Mouse (Mus musculus) embryonic facial prominence, embryonic 12.5 days (tissue): Measurements from ENCODE around the gene Ces2h. TPM values are rescaled to one million over a fixed set of nuclear protein-coding genes. Genes with fewer than 3 reads are reported as not detected.

Source experiments
- ATAC-seq: fragments of 200-750 bp; cut with Nextera tagmentation; 2 replicates; pipeline ENCODE4 v1.8.0; 2017; ENCODE audit not compliant: insufficient number of reproducible peaks, insufficient read depth, low FRiP score, low TSS enrichment
- H3K27ac ChIP-seq: fragments of 300-500 bp; sonication (generic); 2 replicates; pipeline ENCODE4 v1.5.1; 2016; ENCODE audit warnings: mild to moderate bottlenecking
- H3K27me3 ChIP-seq: fragments of 300-500 bp; sonication (generic); 2 replicates; pipeline ENCODE4 v1.6.1; 2016; ENCODE audit warnings: mild to moderate bottlenecking, moderate library complexity
- H3K36me3 ChIP-seq: fragments of 300-500 bp; sonication (generic); 2 replicates; pipeline ENCODE4 v1.6.1; 2016; ENCODE audit warnings: mild to moderate bottlenecking
- H3K4me1 ChIP-seq: fragments of 300-500 bp; sonication (generic); 2 replicates; pipeline ENCODE4 v1.6.1; 2016
- H3K4me2 ChIP-seq: fragments of 300-500 bp; sonication (generic); replicated peaks from 2 replicates; pipeline ENCODE4 v1.6.1; 2016; ENCODE audit warnings: mild to moderate bottlenecking, moderate library complexity
- H3K4me3 ChIP-seq: fragments of 300-500 bp; sonication (generic); 2 replicates; pipeline ENCODE4 v1.5.1; 2016; ENCODE audit warnings: mild to moderate bottlenecking
- H3K9ac ChIP-seq: fragments of 300-500 bp; sonication (generic); 2 replicates; pipeline ENCODE4 v1.6.1; 2016; ENCODE audit warnings: mild to moderate bottlenecking, moderate library complexity
- H3K9me3 ChIP-seq: fragments of 300-500 bp; sonication (generic); 2 replicates; pipeline ENCODE4 v1.6.1; 2016; ENCODE audit warnings: mild to moderate bottlenecking, moderate library complexity
- WGBS: fragments of 180-500 bp; shearing (Covaris S2); methylation state at CpG from one replicate; pipeline ENCODE4 v1.1.7; 2016; 5-methylcytosine and 5-hydroxymethylcytosine counted together
- polyA plus RNA-seq: library from polyadenylated mRNA; unstranded; fragments of >200 nt; fragmentation: Nextera tagmentation; extraction: Ambion mirVana; gene quantifications from 2 replicates; pipeline ENCODE4 v1.2.1, GENCODE M21; 2016

The Ces2h gene
- not detected in 2 replicates for polyA plus RNA-seq

GRCm38 (mm10) chr8:105000586-105000985 lies at the start of gene Ces2h:
Gene Ces2h, plus strand, starts transcription at chr8:105000853.
- Histone ChIP-seq H3K4me3 (no peak within 1 kb of the TSS), H3K36me3 (no peaks in the 10 kb centered on the region), H3K27ac (no peak within 1 kb of the TSS), H3K9me3 (no peaks in the 10 kb centered on the region), H3K27me3 (no peaks in the 10 kb centered on the region), H3K9ac (no peak within 1 kb of the TSS), H3K4me2 (no peak within 1 kb of the TSS), H3K4me1 (no peaks in the 10 kb centered on the region)
- WGBS = 84% methylated on average over 7 of the region's 7 CpGs
- no peak for ATAC-seq

GRCm38 (mm10) chr8:104961537-104961961 lies 39.1 kb upstream of the Ces2h start, which contains the start of gene Ces2g:
Gene Ces2g, plus strand, starts transcription at chr8:104961718.
- H3K9ac ChIP-seq = no peak within 1 kb of the TSS
- no peaks in the 10 kb centered on the region for H3K27me3 ChIP-seq
- no peak for ATAC-seq
- WGBS = 67% methylated on average over 5 of the region's 5 CpGs
- no peak within 1 kb of the TSS for H3K4me2 ChIP-seq
- H3K27ac ChIP-seq = no peak within 1 kb of the TSS
- no peaks in the 10 kb centered on the region for H3K9me3 ChIP-seq
- no peaks in the 10 kb centered on the region for H3K4me1 ChIP-seq
- no peaks in the 10 kb centered on the region for H3K36me3 ChIP-seq
- no peak within 1 kb of the TSS for H3K4me3 ChIP-seq

GRCm38 (mm10) chr8:104962229-104962901 lies 38.3 kb upstream of the Ces2h start:
- H3K4me2 ChIP-seq = no peak overlapping the region
- no peaks in the 10 kb centered on the region for H3K36me3 ChIP-seq
- H3K9me3 ChIP-seq = no peaks in the 10 kb centered on the region
- H3K4me3 ChIP-seq = no peak overlapping the region
- H3K27me3 ChIP-seq = no peaks in the 10 kb centered on the region
- H3K9ac ChIP-seq = no peak overlapping the region
- no peak for ATAC-seq
- WGBS = 74% methylated on average over 8 of the region's 8 CpGs
- H3K4me1 ChIP-seq = no peaks in the 10 kb centered on the region
- H3K27ac ChIP-seq = no peak overlapping the region

GRCm38 (mm10) chr8:104963375-104963894 lies 37.2 kb upstream of the Ces2h start:
- Histone ChIP-seq H3K9ac (no peak overlapping the region), H3K9me3 (no peaks in the 10 kb centered on the region), H3K4me3 (no peak overlapping the region), H3K36me3 (no peaks in the 10 kb centered on the region), H3K4me2 (no peak overlapping the region), H3K27ac (no peak overlapping the region), H3K4me1 (no peaks in the 10 kb centered on the region), H3K27me3 (no peaks in the 10 kb centered on the region)
- WGBS = 85% methylated on average over 4 of the region's 4 CpGs
- ATAC-seq = no peak

- H3K9me3 ChIP-seq = 0 out of 2 replicates have a peak, but pooled peaks cover 3% of the 10 kb centered on the region
- no peaks in the 10 kb centered on the region for H3K27me3 ChIP-seq
- 90% methylated on average over 5 of the region's 5 CpGs for WGBS
- no peaks in the 10 kb centered on the region for H3K4me1 ChIP-seq
- no peak overlapping the region for H3K27ac ChIP-seq
- H3K36me3 ChIP-seq = no peaks in the 10 kb centered on the region
- no peak overlapping the region for H3K4me3 ChIP-seq
- H3K9ac ChIP-seq = no peak overlapping the region
- ATAC-seq = no peak
- no peak overlapping the region for H3K4me2 ChIP-seq
Observed at GRCm38 (mm10) chr8:104984126-104984525, 16.5 kb upstream of the Ces2h start.

GRCm38 (mm10) chr8:104984942-104985341 lies 15.7 kb upstream of the Ces2h start:
- no peak for ATAC-seq
- Histone ChIP-seq H3K36me3 (no peaks in the 10 kb centered on the region), H3K4me2 (no peak overlapping the region), H3K27me3 (no peaks in the 10 kb centered on the region), H3K27ac (no peak overlapping the region), H3K4me3 (no peak overlapping the region), H3K9me3 (0 out of 2 replicates have a peak, but pooled peaks cover 3% of the 10 kb centered on the region), H3K4me1 (no peaks in the 10 kb centered on the region), H3K9ac (no peak overlapping the region)
- WGBS = 93% methylated on average over 2 of the region's 2 CpGs

- no peak overlapping the region for H3K9ac ChIP-seq
- no peaks in the 10 kb centered on the region for H3K27me3 ChIP-seq
- no peak overlapping the region for H3K4me2 ChIP-seq
- H3K9me3 ChIP-seq = no peaks in the 10 kb centered on the region
- no peak overlapping the region for H3K4me3 ChIP-seq
- no peak for ATAC-seq
- H3K4me1 ChIP-seq = no peaks in the 10 kb centered on the region
- 76% methylated on average over 6 of the region's 6 CpGs for WGBS
- no peak overlapping the region for H3K27ac ChIP-seq
- no peaks in the 10 kb centered on the region for H3K36me3 ChIP-seq
Observed at GRCm38 (mm10) chr8:104998191-104998590, 2.5 kb upstream of the Ces2h start.

- Histone ChIP-seq H3K9me3 (no peaks in the 10 kb centered on the region), H3K27ac (no peak overlapping the region), H3K27me3 (no peaks in the 10 kb centered on the region), H3K4me1 (no peaks in the 10 kb centered on the region), H3K4me2 (no peak overlapping the region), H3K4me3 (no peak overlapping the region), H3K9ac (no peak overlapping the region), H3K36me3 (no peaks in the 10 kb centered on the region)
- WGBS = 84% methylated on average over 6 of the region's 6 CpGs
- ATAC-seq = no peak
Observed at GRCm38 (mm10) chr8:104999183-104999582, 1.5 kb upstream of the Ces2h start.

GRCm38 (mm10) chr8:105010000-105010399 lies 9.3 kb downstream of the Ces2h start:
- H3K27ac ChIP-seq = no peak overlapping the region
- no peaks in the 10 kb centered on the region for H3K27me3 ChIP-seq
- no peak overlapping the region for H3K4me2 ChIP-seq
- H3K36me3 ChIP-seq = no peaks in the 10 kb centered on the region
- WGBS = 84% methylated on average over 2 of the region's 2 CpGs
- no peak overlapping the region for H3K4me3 ChIP-seq
- no peak for ATAC-seq
- H3K9ac ChIP-seq = no peak overlapping the region
- peaks cover 9% of the 10 kb centered on the region for H3K9me3 ChIP-seq
- H3K4me1 ChIP-seq = no peaks in the 10 kb centered on the region

GRCm38 (mm10) chr8:105011136-105011535 lies 10.5 kb downstream of the Ces2h start:
- Histone ChIP-seq H3K4me2 (no peak overlapping the region), H3K27me3 (no peaks in the 10 kb centered on the region), H3K4me1 (no peaks in the 10 kb centered on the region), H3K27ac (no peak overlapping the region), H3K9ac (no peak overlapping the region), H3K4me3 (no peak overlapping the region), H3K36me3 (no peaks in the 10 kb centered on the region), H3K9me3 (peaks cover 9% of the 10 kb centered on the region)
- 79% methylated on average over 12 of the region's 12 CpGs for WGBS
- ATAC-seq = no peak

GRCm38 (mm10) chr8:105014391-105014790 lies 13.7 kb downstream of the Ces2h start:
- Histone ChIP-seq H3K9me3 (peaks cover 5% of the 10 kb centered on the region; the same call in 1 of the 2 replicates), H3K27me3 (no peaks in the 10 kb centered on the region), H3K27ac (no peak overlapping the region), H3K9ac (no peak overlapping the region), H3K36me3 (no peaks in the 10 kb centered on the region), H3K4me3 (no peak overlapping the region), H3K4me1 (no peaks in the 10 kb centered on the region), H3K4me2 (no peak overlapping the region)
- no peak for ATAC-seq
- 83% methylated on average over 5 of the region's 5 CpGs for WGBS

- Histone ChIP-seq H3K27me3 (no peaks in the 10 kb centered on the region), H3K36me3 (no peaks in the 10 kb centered on the region), H3K27ac (no peak overlapping the region), H3K4me1 (no peaks in the 10 kb centered on the region), H3K9me3 (no peaks in the 10 kb centered on the region), H3K9ac (no peak overlapping the region), H3K4me2 (no peak overlapping the region), H3K4me3 (no peak overlapping the region)
- no peak for ATAC-seq
- 88% methylated on average over 1 of the region's 1 CpGs for WGBS
Observed at GRCm38 (mm10) chr8:105021954-105022353, 21.3 kb downstream of the Ces2h start.
